Mouse (Mus musculus) central nervous system, embryonic 18 days (tissue): Measurements from ENCODE around the gene Zbtb12. TPM values are rescaled to one million over a fixed set of nuclear protein-coding genes. Genes with fewer than 3 reads are reported as not detected.

Experiments used
- polyA plus RNA-seq: library from polyadenylated mRNA; depleted of rRNA; stranded (reverse); fragments of >200 nt; gene quantifications from 2 replicates; pipeline ENCODE4 v1.2.3, GENCODE M21; 2012; rRNA removed

Zbtb12 gene
- polyA plus RNA-seq = 73.3 and 74.1 TPM in 2 replicates

GRCm38 (mm10) chr17:34879336-34879879 is at the start of gene Zbtb12:
Gene Zbtb12, plus strand, starts transcription at chr17:34879483.

DNA sequence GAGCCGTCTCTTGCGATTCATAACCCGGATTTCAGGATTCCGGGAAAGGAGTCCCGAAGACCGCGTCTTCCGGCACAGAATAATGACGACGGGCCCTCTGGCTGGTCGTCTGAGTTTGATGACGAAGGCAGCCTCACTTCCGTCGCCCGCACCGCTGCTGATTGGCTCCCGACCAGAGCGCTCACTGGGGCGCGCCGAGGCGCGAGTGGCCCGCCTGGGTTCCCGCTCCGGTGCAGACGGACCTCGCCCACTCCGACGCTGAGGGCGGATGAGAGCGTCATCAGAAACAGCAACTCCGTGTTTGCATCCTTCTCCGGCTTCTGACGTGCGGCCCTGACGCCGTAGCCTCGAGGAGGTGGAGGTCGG is 42.4 kb upstream of the Zbtb12 start, which contains the start of the genes Stk19 and Dxo:
Gene Stk19, minus strand, starts transcription at position 90 of the 366 bp plus-strand sequence.
Gene Dxo, plus strand, starts transcription at position 164 of the 366 bp plus-strand sequence.

GRCm38 (mm10) chr17:34849722-34850516 is 29.4 kb upstream of the Zbtb12 start, which contains the start of the genes Skiv2l and Nelfe:
Gene Skiv2l, minus strand, starts transcription at chr17:34850210.
Gene Nelfe, plus strand, starts transcription at chr17:34850391.

GRCm38 (mm10) chr17:34862416-34863081 is 16.7 kb upstream of the Zbtb12 start, which contains the start of gene Cfb:
Gene Cfb, minus strand, starts transcription at chr17:34862518.

DNA sequence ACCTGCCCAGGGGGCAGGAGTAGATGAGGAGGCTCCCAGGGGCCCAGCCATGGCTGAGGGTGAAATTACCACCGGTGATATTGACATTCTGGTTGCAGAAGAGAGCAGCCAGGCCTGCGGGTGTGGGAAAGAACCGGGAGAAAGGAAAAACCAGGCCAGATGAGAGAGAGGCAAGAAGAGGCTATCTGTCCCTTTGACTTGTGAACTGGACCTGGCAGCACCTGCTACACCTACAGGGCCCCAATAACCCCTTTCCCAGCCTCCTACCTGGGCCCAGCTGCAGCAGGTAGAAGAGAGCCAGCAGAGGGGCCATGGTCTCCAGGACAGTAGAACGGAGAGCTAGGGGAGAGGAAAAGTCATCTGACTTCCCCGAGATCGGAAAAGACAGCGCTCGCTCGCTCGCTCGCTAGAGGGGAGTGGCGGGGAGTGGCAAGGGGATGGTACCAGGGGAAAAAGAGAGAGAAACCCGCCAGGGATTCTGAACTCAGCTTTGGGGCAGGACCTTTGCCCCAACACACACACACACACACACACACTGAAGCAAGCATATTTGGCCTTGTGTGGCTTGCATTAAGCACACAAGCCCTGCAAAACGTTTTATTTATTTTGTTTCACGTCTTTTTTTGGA is 2.5 kb downstream of the Zbtb12 start, which contains the start of gene Gm20547:
Gene Gm20547, minus strand, starts transcription at position 360 of the 628 bp plus-strand sequence.

GRCm38 (mm10) chr17:34898160-34898586 is 18.9 kb downstream of the Zbtb12 start, which contains the start of the genes C2 and Ehmt2:
Gene C2, minus strand, starts transcription at chr17:34898265.
Gene Ehmt2, plus strand, starts transcription at chr17:34898469.

GRCm38 (mm10) chr17:34913930-34914665 is 34.8 kb downstream of the Zbtb12 start, which contains the start of gene Slc44a4:
Gene Slc44a4, plus strand, starts transcription at chr17:34914466.

DNA sequence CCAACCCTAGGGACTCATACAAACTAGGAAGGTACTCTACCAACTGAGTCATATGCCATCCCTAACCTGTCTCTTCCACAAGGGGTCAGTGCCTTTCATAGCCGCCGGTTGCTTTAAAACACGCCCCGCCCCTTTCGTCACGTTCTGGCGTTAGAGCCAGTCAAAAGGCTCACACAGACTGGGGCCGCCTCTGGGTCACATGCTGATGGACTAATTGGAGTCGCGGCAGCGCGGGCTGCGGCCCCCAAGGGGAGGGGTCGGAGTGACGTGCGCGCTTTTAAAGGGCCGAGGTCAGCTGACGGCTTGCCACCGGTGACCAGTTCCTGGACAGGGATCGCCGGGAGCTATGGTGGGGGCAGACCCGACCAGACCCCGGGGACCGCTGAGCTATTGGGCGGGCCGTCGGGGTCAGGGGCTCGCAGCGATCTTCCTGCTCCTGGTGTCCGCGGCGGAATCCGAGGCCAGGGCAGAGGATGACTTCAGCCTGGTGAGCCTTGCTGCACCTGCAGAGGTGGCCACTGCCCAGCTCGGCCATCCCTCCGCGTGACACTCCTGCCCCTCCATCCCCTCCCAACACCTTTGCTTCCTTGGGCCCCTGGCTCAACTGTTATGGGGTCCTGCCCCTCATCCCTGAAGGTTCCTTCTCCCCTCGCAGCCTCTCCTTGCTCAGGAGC is 51.9 kb downstream of the Zbtb12 start, which contains the start of gene Neu1:
Gene Neu1, plus strand, starts transcription at position 193 of the 674 bp plus-strand sequence.

Other genes with a start within 250 kb of the Zbtb12 start
- 66.0 and 82.7 TPM in 2 replicates for gene Prrt1, start 249.9 kb upstream of the Zbtb12 start, polyA plus RNA-seq
- 5.0 and 5.4 TPM in 2 replicates for gene Fkbpl, start 234.7 kb upstream of the Zbtb12 start, polyA plus RNA-seq
- gene Atf6b, start 232.3 kb upstream of the Zbtb12 start, polyA plus RNA-seq = 95.0 and 101 TPM in 2 replicates
- gene Tnxb, start 208.9 kb upstream of the Zbtb12 start, polyA plus RNA-seq = 1.2 and 1.4 TPM in 2 replicates
- 0.63 and 1.0 TPM in 2 replicates for gene C4b, start 135.6 kb upstream of the Zbtb12 start, polyA plus RNA-seq
- gene Cyp21a1, start 74.9 kb upstream of the Zbtb12 start, polyA plus RNA-seq = 0.08 TPM in 1 of 2 replicates, not detected in the other
- 75.7 and 76.3 TPM in 2 replicates for gene Stk19, start 42.5 kb upstream of the Zbtb12 start, polyA plus RNA-seq
- gene Dxo, start 42.5 kb upstream of the Zbtb12 start, polyA plus RNA-seq = 61.1 and 67.6 TPM in 2 replicates
- 89.7 and 90.9 TPM in 2 replicates for gene Skiv2l, start 29.3 kb upstream of the Zbtb12 start, polyA plus RNA-seq
- 50.7 and 54.7 TPM in 2 replicates for gene Nelfe, start 29.1 kb upstream of the Zbtb12 start, polyA plus RNA-seq
- gene Cfb, start 17.0 kb upstream of the Zbtb12 start, polyA plus RNA-seq = 0.29 and 2.0 TPM in 2 replicates
- gene Gm20547, start 2.6 kb downstream of the Zbtb12 start, polyA plus RNA-seq = 0.29 TPM in 1 of 2 replicates, not detected in the other
- gene C2, start 18.8 kb downstream of the Zbtb12 start, polyA plus RNA-seq = 2.4 and 3.2 TPM in 2 replicates
- 311 and 328 TPM in 2 replicates for gene Ehmt2, start 19.0 kb downstream of the Zbtb12 start, polyA plus RNA-seq
- 0.04 and 0.06 TPM in 2 replicates for gene Slc44a4, start 35.0 kb downstream of the Zbtb12 start, polyA plus RNA-seq
- gene Neu1, start 51.8 kb downstream of the Zbtb12 start, polyA plus RNA-seq = 30.5 and 30.9 TPM in 2 replicates
- 8.8 and 9.7 TPM in 2 replicates for gene Hspa1b, start 79.8 kb downstream of the Zbtb12 start, polyA plus RNA-seq
- gene Gm20481, start 90.4 kb downstream of the Zbtb12 start, polyA plus RNA-seq = not detected in 2 replicates
- gene Hspa1a, start 92.7 kb downstream of the Zbtb12 start, polyA plus RNA-seq = 13.2 and 13.5 TPM in 2 replicates
- 0.62 and 0.90 TPM in 2 replicates for gene Hspa1l, start 93.2 kb downstream of the Zbtb12 start, polyA plus RNA-seq
- gene Lsm2, start 102.4 kb downstream of the Zbtb12 start, polyA plus RNA-seq = 93.6 and 101 TPM in 2 replicates
- 78.1 and 85.3 TPM in 2 replicates for gene Vars, start 121.5 kb downstream of the Zbtb12 start, polyA plus RNA-seq
- 0.48 TPM in 2 replicates for gene Vwa7, start 137.1 kb downstream of the Zbtb12 start, polyA plus RNA-seq
- 2.1 and 2.3 TPM in 2 replicates for gene Sapcd1, start 148.5 kb downstream of the Zbtb12 start, polyA plus RNA-seq
- gene Msh5, start 167.3 kb downstream of the Zbtb12 start, polyA plus RNA-seq = 2.7 and 3.0 TPM in 2 replicates
- gene Clic1, start 170.5 kb downstream of the Zbtb12 start, polyA plus RNA-seq = 45.7 and 47.6 TPM in 2 replicates
- 243 and 254 TPM in 2 replicates for gene Ddah2, start 179.6 kb downstream of the Zbtb12 start, polyA plus RNA-seq
- gene Ly6g6c, start 185.9 kb downstream of the Zbtb12 start, polyA plus RNA-seq = 2.1 TPM in 1 of 2 replicates, not detected in the other
- 0.03 and 0.10 TPM in 2 replicates for gene Mpig6b, start 186.7 kb downstream of the Zbtb12 start, polyA plus RNA-seq
- gene Ly6g6e, start 197.4 kb downstream of the Zbtb12 start, polyA plus RNA-seq = 6.6 and 10.1 TPM in 2 replicates
- gene Ly6g6d, start 198.6 kb downstream of the Zbtb12 start, polyA plus RNA-seq = 1.3 and 1.6 TPM in 2 replicates
- gene Ly6g6f, start 206.1 kb downstream of the Zbtb12 start, polyA plus RNA-seq = 0.09 and 0.19 TPM in 2 replicates
- gene Abhd16a, start 209.8 kb downstream of the Zbtb12 start, polyA plus RNA-seq = 110 and 114 TPM in 2 replicates
- not detected in 2 replicates for gene Ly6g5c, start 228.8 kb downstream of the Zbtb12 start, polyA plus RNA-seq
- gene Ly6g5b, start 235.9 kb downstream of the Zbtb12 start, polyA plus RNA-seq = 2.3 TPM in 2 replicates
- 17.4 and 18.3 TPM in 2 replicates for gene Gpank1, start 242.0 kb downstream of the Zbtb12 start, polyA plus RNA-seq
- gene Csnk2b, start 242.6 kb downstream of the Zbtb12 start, polyA plus RNA-seq = 170 and 198 TPM in 2 replicates
- 5.2 and 5.6 TPM in 2 replicates for gene D17H6S53E, start 246.9 kb downstream of the Zbtb12 start, polyA plus RNA-seq